Mouse (Mus musculus) heart, adult 9 months (tissue): Measurements from ENCODE around the gene Tm9sf2.
A peak's percentile ranks its signal among the peaks of the same experiment; 100 is the strongest.
"Not testable (repeated sequence)": the region's sequence is repeated elsewhere in the genome, so short reads cannot be mapped to it uniquely, and the experiment has no call there.

Source experiments
- DNase-seq, 2 experiments: peaks; one replicate each; pipeline ENCODE4 v3.0.0; 2022; ENCODE audit warnings: low spot score in 2 of 2

The Tm9sf2 gene

DNA sequence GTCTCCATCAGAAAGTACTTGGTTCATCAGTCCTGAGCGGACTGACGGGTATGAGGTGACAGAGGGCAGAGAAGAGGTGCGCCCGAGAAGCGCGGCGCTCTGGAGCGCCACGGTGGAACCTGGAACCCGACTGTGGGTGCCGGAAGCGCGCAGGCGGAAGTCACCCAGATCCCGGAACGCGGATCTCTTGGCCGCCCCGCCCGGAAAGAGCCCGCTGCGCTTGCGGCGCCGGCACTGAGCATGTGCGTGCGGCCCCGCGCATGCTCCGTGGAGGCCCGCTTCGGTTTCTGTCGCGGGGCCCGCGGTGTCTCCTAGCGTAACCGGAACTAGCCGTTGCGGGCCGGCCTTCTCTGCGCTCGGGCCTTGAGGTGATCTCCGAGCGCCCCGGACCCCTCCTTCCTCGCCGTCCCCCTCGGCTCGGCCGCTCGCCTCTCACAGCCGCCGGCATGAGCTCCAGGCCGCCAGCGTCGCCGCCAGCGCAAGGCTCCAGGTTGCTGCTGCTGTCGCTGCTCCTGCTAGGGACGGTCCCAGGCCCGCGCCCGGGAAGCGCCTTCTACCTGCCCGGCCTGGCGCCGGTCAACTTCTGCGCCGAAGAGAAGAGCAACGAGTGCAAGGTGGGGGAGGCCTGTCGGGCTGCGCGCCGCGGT is at the start of gene Tm9sf2:
Gene Tm9sf2, plus strand, starts transcription at position 217 of the 647 bp plus-strand sequence.
- DNase-seq: peak; percentile 94 to 95

DNA sequence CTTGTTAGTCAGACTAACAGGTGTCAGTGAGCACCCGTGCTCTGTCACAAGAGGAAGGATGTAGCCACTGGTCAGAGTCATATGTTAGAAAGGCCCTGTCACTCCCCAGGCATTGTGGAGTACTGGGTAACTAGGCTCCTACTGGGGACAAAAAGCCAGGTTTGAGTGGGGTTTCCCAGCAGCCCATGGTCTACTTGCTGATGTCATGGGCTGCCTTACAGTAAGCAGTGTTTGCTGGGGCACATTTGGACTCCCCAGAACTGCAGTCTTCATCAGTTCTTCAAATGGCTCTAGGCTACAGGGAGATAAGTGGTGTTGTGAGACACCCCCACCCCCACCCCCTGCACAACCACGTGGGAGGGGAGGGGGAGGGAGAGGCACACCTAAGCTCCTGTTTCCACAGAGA is 48.9 kb upstream of the Tm9sf2 start:
- DNase-seq: no peak

DNA sequence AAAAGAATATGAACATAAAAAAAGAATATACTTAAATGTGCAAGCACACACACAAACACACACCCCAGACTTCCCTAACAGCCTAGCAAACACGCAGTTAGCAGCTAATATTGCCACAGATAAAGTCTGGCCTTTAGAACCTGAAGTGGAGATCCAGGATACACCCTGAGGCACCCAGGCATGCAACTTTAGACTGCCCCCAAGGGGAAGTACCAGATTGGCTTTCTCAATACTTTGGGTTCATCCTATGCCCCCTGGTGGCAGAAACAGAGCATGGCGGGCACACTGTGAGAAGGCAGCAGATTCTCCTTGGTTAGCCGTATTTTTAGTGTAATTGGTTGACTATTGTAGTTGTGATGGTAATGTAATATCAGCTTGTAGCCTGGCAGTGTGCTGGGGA is 46.2 kb upstream of the Tm9sf2 start:
- peak; percentile 57 to 82 for DNase-seq

DNA sequence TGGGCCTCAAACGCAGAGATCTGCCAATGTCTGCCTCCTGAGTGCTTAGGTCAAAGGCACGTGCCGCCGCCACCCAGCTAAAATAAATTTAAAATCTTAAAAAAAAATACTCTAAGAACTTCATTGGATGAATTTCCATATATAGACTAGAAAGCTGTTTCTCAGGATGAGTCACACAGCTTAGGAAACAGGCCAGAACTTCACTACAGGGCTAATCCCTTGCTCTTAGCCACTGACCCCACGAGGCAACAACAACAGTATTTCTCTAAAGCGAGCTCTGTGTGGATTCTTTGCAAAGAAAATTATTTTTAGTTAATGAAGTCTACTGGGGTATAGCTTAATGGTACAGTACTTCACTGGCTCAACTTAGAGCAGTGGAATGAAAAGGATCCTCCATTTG is 45.5 kb upstream of the Tm9sf2 start:
- DNase-seq: no peak

DNA sequence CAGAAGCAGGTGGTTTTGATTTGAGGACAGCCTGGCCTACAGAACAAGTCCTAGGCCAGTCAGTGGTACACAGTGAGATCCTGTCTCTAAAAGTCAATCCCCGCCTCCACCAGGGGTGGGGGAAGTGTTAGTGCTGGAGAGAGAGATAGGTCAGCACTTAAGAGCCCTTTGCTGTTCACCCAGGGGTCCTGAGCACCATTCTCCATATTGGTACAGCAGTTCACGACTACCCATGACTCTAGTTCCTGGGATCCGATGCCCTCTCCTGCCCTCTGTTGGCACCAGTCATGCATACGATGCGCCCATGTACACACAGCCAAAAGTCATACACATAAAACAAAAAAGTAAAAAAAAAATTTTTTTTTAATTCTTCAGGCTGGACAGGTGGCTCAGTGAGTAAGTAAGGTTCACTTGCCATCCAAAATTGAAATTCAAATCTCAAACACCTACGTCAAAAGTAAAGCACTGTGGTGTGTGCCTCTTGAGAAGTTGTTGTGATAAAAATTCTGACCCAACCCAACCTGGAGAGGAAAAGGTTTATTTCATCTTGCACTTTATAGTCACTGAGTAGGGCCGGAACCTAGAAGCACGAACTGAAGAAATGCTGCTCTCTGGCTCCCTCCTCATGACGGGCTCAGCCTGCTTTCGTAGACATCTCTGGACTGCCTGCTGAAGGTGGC is 44.3 kb upstream of the Tm9sf2 start:
- DNase-seq: no peak

DNA sequence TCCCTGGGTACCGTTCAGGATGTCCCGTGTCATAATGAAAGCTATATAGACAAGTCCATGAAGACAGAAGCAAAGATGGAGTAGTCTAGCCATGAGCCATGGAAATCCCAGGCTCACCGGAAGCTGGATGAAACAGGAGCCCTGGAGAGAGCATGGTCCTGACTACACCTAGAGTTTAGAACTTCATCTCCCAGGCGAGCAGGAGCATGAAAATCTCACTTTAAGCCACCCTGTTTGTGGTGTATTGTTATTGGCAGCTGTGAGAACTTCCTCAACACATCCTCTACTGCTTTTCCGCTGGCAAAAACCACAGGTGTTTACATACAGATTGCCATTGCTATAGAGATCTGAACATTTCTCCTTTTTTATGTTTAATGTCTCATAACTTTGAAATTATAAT is 43.2 kb upstream of the Tm9sf2 start:
- DNase-seq: no peak

DNA sequence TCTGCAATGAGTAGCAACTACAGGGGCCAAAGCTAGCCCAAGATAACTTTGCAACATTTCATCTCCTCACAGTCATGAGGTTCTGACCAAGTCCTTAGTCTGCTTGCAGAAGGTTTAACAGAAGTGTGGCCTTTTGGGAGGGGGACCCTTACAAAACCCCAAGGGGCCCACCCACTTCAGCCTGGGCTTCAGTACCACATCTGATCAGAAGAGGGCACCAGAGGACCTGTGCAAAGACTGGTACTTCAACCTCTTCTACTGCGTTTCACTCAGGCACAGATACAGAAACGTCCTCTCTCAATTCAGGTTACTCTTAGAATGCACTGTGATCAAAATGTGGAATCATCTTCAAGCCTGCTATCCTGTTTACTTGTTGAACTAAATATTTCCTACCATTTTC is 42.3 kb upstream of the Tm9sf2 start:
- DNase-seq: peak; percentile 42 to 64

DNA sequence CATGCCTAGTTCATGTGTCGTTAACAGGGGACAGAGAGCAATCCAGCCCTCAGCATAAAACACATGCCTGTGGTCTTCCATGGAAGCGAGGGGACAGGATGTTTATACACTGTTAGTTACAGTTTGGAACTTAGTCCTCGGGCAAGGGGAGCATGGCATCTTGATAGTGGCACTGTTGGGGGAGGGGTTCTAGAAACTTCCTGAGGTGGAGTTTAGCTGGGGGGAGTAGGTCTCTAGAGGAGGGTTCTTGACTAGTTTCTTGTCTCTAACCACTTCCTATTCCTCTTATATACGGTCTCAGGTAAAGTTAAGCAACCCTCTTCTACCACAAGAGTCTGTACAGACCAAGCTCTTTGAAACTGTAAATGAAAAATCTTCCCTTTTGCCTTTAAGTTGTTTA is 40.6 kb upstream of the Tm9sf2 start:
- no peak for DNase-seq

DNA sequence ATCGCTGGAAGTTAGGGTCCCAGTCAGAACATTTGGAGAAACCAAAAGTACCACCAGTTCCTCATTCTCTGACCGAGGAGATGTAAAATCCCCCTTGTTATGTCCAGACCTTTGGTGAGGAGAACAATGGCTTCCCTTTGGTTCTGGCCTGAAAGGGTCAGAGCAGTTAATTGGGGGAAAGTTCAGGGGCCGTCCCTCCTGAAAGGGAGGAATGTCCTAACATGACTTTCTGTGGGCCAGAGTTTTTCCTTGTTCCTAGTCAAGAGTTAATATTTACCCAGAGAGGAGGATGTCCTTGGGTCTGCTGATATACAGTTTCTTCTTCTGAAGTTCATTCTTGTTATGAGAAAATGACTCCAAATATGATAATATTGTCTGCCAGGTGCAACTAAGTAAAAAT is 38.8 kb upstream of the Tm9sf2 start:
- DNase-seq: not testable (repeated sequence)

DNA sequence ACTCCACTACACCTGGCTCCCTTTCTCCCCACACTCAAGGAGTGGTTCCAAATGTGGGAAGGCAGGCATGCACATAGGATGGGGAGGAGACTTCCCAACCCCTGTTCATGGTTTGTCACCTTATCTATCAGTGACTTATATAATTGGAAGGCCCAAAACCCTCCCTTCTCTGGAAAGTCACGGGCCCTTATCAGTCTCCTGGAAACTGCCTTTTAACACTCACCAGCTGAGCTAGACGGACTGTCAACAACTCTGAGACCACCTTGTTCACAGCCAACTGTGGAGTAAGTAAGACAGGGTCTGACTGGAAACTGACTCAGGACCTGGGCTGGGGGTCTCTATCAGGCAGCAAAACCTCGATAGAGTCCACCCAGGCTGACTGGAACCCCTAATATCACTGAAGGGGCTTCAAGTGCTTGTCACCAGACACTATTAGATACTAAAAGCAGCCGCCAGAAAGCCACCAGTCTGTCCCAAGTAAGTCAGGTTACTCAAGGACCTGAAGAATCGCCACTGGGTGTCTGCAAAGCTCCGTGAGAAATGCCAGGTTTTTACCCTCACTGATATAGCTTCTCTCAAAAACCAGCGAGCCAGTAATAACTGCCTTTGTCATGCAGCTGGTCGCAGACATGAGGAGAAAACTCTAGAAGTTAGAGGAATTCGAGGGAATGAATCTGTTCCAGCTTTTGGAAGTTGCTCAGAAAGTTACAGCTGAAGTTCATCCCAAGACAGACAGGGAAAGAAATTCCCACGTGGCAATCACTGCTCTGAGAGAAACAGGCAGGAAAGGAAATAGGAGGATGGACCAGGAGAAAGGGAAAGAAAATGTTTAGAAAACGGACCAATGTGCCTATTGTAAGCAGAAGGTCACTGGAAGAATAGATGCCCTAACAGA is 37.8 kb upstream of the Tm9sf2 start:
- peak; percentile 32 to 50 for DNase-seq

DNA sequence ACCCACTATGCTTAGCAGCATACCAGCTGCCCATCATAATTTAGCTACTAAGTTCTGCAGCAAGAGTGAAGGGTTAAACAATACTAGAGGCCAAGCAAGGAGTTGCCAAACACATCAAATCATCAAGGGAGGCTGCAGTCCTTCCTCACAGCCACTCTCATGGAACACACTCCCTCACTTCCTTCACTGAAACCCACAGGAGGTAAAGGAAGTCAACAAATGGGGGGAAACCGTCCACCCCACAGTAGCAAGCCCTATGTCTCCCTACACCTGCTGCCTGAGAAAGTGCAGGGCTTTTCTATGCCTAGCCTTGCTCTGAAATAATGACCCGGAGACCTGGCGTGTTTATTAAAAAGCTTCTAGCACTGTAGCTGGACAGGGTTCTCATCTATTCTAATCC is 36.9 kb upstream of the Tm9sf2 start:
- no peak for DNase-seq

DNA sequence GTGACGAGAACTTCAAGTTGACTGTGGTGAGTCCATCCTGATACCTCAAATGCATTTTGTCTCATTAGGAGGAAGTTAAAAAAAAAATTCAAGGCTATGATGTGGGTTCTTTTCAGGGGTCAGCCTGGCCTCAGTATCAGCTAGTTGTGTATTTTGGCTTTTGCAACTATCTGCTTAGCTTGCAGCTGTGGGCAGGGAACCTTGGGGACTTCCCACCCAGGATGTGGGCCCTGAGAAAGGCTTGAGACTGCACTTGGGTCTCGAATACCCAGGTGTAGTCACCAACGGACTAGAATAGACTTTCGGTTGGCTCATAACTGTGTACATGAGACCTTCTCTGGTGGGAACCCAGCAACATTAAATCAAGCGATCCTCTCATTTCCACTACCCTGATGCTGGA is 33.4 kb upstream of the Tm9sf2 start:
- no peak for DNase-seq

DNA sequence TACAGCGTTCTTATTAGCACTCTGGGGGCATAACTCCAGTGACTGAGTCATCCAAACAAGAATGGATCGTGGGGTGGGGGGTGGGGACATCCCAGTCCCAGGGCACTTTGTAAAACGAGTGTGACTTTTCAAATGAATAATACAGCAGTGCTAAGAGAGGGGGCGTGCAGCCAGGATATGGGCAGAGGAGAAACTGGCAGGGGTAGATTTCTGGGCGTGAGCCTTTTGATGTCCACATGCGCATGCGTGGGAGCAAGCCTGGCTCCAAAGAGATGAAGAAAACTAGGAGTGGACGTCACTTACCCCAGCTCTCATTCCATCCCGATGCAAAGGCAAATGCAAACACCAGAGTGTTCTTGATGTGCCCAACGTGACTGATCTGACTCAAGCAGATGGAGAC is 32.5 kb upstream of the Tm9sf2 start:
- no peak for DNase-seq

DNA sequence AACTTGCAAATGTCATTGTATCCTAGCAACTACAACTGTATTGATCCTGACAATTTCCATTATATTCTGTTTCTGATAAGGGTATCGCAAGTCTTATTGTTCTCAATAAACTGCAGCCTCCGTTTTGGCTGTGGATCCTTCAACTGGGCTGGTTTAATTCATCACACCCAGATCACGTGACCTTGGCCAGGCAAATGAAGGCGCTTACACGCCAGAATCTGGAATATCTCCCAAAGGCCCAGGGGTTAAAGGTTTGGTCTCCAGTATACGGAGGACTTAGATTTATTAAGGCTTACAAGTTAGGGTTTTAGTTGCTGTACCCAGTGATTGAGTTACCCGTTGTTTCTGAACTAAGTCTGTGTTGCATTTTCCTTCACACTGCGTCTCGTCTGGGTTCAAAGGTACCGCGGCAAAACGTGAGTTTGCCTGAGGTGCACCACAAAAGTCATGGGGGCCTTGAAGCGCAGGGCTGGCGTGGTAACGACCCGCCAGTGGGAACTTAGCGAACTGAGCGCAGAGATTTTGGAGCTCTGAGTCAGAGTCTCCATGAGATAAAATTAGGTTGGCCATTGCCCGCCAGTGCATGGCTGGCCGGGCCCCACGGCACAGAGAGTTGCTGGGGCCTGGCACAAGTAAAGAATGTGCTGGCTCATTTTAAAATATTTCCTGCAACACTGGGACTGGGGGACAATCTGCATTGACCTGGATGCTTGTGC is 31.2 kb upstream of the Tm9sf2 start:
- DNase-seq: peak; percentile 36 to 58

DNA sequence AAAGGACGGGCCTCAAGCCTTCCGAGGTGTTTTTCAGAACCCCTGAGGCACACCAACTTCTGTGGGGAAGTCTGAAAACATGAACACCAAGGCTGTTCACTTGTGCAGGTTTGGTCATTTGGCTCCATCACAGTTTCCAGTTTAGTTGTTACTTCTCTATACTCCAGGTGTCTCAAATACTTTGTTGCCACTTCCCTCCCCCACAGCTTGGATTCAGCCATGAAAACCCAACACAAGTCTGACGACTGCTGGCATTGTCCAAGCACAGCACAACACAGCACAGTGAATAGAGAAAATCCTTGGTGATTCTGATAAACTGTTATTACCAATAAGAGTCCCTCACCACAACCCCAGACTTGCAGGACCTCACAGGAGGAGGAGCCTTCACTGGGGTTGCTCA is 29.8 kb upstream of the Tm9sf2 start:
- no peak for DNase-seq

DNA sequence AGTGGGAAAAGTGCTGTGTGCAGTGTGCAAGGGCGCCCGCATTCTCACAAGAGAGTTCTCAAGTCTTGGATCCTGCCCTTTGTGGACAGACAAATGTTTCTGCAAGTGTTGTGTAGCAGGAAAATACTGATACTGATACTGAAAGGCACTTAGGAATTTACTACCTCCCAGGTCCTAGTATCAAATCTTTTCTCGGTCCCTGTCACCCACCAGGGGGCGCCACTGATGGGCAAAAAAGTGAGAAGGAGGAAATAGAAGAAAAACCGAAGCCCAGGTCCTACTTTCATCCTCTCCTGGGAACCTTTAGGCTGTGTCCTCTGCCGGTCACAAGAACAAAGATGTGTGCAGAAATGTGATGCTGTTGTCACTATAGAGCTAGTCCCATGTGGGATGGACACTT is 27.4 kb upstream of the Tm9sf2 start:
- DNase-seq: peak in 1 of 2 experiments; percentile 27

DNA sequence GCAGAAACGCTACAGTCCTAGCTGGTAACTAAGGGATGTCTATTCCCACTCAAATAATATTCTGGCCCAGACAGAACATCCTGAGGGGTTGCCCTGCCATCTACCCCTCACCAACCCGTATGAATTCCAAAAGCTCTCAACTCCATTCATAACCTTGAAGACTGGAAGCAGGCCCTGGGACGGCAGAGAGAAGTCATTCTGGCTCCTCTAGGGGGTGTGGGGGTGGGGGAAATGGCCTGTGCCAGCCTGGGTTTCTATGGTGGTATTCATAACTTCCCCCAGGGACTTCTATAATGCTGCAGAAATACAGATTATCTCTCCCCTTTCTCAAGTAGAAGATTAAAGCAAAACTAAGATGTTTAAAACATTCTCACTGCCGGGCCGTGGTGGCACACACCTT is 26.9 kb upstream of the Tm9sf2 start:
- no peak for DNase-seq

DNA sequence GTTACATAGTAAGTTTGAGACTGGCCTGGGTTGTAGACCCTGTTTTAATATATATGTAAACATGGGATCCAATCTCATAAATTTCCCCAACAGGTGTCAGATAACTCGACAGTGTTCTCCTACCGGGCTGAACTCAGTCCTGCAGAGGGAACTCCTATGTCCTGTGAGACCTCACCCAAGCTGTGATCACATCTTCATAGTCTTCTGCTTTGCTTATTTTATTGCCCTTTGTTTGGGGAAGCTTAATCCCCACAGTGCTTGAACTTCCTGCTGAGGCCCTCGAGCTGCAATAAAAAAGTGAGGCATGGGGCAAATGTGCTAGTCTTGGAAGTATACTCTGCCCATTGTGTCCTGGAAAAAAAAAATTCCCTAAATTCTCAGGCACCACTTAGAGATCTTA is 25.5 kb upstream of the Tm9sf2 start:
- no peak for DNase-seq

DNA sequence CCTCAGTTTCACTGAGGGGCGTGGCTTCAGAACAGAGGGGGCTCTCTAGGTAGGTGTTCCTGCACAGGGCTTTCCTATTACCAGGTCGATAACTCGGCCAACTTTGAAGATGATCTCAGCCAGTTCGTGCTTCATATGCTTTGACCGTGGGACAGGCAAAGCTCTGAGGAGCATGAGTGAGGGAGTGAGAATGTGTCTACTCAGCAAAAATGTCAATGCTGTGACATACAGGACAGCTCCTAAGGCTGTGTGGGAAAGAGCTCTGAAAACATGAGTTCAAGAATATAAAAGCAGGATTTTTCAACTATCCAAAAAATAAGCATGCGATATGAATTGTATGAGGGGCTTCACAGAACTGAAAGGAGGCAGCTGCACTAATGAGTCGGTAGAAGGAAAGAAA is 23.3 kb upstream of the Tm9sf2 start:
- DNase-seq: no peak

DNA sequence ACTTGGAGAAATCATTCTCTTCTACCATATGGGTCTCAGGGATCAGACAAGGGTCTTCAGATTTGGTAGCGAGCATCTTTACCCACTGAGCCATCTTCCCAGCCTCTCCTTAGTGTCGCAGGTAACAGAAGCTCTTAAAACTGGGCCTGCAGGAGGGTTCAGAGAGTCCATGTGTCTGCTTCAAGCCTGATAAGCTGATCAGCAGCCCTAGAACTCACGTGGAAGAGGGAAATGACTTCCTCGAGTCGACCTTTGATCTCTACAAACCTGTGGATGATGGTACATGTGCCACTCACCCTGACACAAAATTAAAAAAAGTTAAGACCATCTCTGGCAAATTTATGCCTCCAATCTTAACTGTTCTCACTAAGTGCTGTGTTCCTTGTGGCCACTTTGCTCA is 18.9 kb upstream of the Tm9sf2 start:
- DNase-seq: no peak

DNA sequence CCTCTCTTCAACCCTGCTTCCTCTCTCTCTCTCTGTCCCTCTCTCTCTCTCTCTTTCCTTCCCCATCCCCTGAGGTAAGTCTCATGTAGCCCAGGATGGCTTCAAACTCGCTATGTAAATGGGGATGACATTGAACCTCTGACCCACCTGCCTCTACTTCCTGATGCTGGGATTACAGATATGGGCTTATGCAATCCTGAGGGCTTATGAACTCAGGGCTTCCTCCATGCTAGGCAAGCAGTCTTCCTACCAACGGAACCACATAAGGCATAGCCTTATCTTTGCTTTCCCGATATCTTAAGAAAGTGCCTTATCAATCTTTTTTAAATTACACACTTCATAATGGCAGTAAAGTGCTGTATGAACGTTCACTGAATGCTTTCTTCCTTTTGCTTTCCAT is 14.5 kb upstream of the Tm9sf2 start:
- DNase-seq: no peak

DNA sequence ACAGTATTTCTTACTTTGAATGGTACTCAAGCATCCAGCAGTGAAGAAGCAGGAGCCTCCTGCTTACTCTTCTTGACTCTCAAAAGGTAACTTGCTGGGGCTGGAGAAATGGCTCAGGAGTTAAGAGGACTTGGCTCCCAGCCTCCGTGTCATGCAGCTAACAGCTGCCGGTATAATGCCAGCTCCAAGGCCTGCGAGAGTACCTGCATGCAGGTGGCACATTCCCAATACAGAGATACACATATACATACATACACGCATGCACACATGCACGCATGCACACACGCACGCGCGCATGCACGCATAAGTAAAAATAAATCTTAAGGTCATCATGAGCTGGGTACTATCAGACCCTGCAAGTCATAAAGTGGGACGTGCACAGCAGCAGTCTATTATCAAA is 10.5 kb upstream of the Tm9sf2 start:
- DNase-seq: no peak
